Mouse (Mus musculus) testis, adult 2 months (tissue): Measurements from ENCODE around the gene Pms2. TPM values are rescaled to one million over a fixed set of nuclear protein-coding genes. Genes with fewer than 3 reads are reported as not detected.

Experiments used
- H3K27ac ChIP-seq: fragments of 200-500 bp; 2 replicates; pipeline ENCODE4 v1.5.1; 2012; ENCODE audit warnings: low read depth, low read length; ENCODE audit not compliant: control insufficient read depth, insufficient read depth
- H3K27me3 ChIP-seq: fragments of 200-500 bp; 2 replicates; pipeline ENCODE4 v1.6.1; 2012; ENCODE audit warnings: mild to moderate bottlenecking, low read length, moderate library complexity; ENCODE audit not compliant: control insufficient read depth, insufficient read depth
- H3K36me3 ChIP-seq: fragments of 200-500 bp; 2 replicates; pipeline ENCODE4 v1.6.1; 2012; ENCODE audit warnings: mild to moderate bottlenecking, low read length; ENCODE audit not compliant: control insufficient read depth, insufficient read depth
- H3K4me1 ChIP-seq: fragments of 200-500 bp; 2 replicates; pipeline ENCODE4 v1.6.1; 2012; ENCODE audit warnings: low read length; ENCODE audit not compliant: control insufficient read depth, insufficient read depth
- H3K4me3 ChIP-seq: fragments of 200-500 bp; 2 replicates; pipeline ENCODE4 v1.5.1; 2012; ENCODE audit warnings: low read depth, mild to moderate bottlenecking, low read length, moderate library complexity, mixed read lengths; ENCODE audit not compliant: control insufficient read depth
- CTCF ChIP-seq: fragments of 200-500 bp; IDR thresholded peaks from 2 replicates; pipeline ENCODE4 v1.5.1; 2012; ENCODE audit warnings: low read depth, mild to moderate bottlenecking, inconsistent platforms, low read length, moderate library complexity; ENCODE audit not compliant: control insufficient read depth, insufficient read depth, insufficient replicate concordance
- POLR2A ChIP-seq: fragments of 200-500 bp; IDR thresholded peaks from 2 replicates; pipeline ENCODE4 v1.6.1; 2012; ENCODE audit warnings: low read depth, mild to moderate bottlenecking, inconsistent platforms, low read length, moderate library complexity; ENCODE audit not compliant: control insufficient read depth
- polyA plus RNA-seq: library from polyadenylated mRNA; depleted of rRNA; stranded (reverse); fragments of >200 nt; gene quantifications from 2 replicates; pipeline ENCODE4 v1.2.3, GENCODE M21; 2012

Pms2 gene
- polyA plus RNA-seq, 1 experiment, result 3.4 TPM

DNA sequence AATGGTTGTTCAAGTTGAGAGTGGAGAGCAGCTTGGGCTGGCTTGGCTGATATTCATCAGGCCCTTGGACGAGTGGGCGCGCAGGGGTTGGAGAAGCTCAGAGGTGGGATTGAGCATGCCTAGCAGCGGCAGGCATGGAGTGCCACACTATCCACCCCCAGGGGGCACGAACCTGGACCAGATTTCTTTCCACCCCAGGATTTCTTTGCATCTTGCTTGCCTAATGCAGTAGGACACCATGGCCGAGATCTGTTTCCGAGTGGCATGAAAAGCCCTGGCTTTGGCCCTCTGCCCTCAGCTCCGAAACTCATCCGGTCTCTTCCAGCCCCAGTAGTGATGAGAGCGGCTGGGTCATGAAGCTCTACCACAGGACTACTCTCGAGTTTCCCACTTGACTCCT, 23.6 kb downstream of the Pms2 start:
- peak overlapping the region; percentile 84 for H3K4me3 ChIP-seq
- 0 out of 2 replicates have a peak, but pooled peaks cover 6% of the 10 kb centered on the region for H3K4me1 ChIP-seq
- no peaks in the 10 kb centered on the region for H3K36me3 ChIP-seq
- H3K27me3 ChIP-seq, result no peaks in the 10 kb centered on the region
- TF ChIP-seq POLR2A (no peak), CTCF (no peak)
- H3K27ac ChIP-seq, result no peak overlapping the region

DNA sequence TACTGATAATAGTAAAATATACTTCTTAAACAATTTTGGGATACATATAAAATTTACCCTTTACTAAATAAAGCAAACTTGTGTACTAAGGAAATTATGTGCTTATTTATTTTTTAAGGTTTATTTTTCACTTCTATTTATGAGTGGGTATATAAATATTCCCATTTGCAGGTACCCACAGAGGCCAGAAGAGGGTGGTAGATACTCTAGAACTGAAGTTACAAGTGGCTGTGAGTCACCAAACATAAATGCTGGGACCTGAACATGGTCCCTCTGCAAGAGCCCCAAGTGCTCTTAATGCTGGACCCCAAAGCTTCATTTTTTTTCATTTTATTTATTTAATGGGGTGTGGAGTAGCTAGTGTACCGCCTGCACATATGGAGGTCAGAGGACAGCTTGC, 24.1 kb downstream of the Pms2 start:
- H3K4me1 ChIP-seq, result 0 out of 2 replicates have a peak, but pooled peaks cover 6% of the 10 kb centered on the region
- TF ChIP-seq CTCF (no peak), POLR2A (no peak)
- H3K4me3 ChIP-seq, result peak overlapping the region; percentile 31; the same call in 1 of the 2 replicates
- H3K27ac ChIP-seq, result no peak overlapping the region
- H3K36me3 ChIP-seq, result no peaks in the 10 kb centered on the region
- H3K27me3 ChIP-seq, result no peaks in the 10 kb centered on the region

DNA sequence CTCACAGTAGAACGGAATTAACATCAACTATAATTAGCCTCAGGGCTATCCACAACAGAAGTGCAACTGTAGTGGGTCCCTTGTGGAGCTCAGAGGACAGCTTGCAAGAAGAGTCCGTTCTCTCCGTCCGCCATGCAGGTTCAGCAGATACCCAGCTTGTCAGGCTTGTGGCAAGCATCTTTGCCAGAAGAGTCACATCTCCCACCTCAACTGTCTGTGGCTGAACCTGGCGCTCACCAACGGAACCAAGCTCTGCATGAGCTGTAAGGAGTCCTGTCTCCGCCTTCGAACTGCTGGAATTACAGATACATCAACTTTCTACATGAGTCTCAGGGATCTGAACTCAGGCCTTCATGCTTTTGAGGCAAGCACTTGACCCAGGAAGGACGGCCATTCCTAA, 26.4 kb downstream of the Pms2 start:
- TF ChIP-seq CTCF (no peak), POLR2A (no peak)
- 0 out of 2 replicates have a peak, but pooled peaks cover 6% of the 10 kb centered on the region for H3K4me1 ChIP-seq
- no peaks in the 10 kb centered on the region for H3K36me3 ChIP-seq
- H3K27me3 ChIP-seq, result no peaks in the 10 kb centered on the region
- H3K27ac ChIP-seq, result no peak overlapping the region
- no peak overlapping the region for H3K4me3 ChIP-seq

DNA sequence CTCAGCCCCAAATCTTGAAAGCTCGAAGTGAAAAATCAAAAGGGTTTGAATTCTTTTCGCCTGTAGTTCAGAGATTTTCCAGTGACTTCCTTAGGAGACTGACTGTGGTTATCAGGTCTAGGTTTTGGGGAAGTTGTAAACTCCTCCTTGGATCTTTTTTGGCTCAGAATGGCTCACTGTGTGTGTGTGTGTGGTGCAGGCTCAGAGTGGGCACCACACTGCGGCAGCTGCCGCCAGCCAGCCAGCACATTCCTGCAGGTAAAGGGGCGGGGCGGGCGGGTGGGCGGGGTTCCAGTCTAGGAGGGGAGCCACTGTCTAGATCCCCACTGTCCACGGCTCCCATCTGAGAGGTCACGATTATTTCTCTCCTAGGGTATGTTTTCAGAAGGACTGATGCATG, 31.8 kb downstream of the Pms2 start:
- no peaks in the 10 kb centered on the region for H3K27me3 ChIP-seq
- TF ChIP-seq POLR2A (no peak), CTCF (no peak)
- no peak overlapping the region for H3K27ac ChIP-seq
- H3K36me3 ChIP-seq, result no peaks in the 10 kb centered on the region
- no peaks in the 10 kb centered on the region for H3K4me1 ChIP-seq
- H3K4me3 ChIP-seq, result no peak overlapping the region

DNA sequence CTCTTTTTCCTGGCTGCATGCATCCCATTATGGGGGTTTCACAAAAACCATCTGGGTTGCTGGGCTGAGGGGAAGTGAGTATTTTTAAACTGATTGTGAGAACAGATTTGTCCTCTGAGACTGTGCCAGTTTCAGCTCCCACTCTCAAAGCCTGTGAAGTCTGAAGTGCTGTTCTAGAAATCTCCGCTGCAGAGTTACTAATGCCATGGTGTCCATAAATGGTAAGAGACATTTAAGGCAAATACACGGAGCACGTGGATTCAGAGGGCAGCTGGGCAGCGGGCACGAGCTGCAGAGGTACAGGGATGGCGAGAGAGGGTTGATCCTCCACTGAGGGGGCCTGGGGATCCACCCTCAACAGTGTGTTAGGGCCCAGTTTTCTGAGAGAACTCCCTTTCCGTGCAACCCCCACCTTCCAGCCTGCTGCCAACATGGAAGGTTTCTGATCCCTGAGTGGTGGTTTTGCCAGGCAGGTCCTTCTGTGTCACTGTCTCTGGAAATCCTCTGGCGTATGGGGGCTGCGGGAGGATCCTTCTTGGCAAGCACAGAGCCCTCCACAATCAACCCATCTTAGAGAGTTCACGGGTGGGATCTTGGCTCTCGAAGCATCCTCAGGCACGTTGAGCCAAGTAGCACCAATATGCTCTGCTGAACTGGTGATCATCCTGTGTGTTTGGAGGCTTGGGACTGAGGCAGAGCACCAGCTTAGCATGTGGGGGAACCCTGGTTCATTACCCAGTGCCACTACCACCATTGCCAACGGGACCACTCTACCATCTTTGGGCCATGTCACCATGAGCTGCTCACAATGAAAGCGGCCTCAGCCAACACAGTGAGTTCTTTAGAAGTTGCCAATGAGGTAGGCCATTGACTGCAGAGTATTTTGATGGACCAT, 33.7 kb downstream of the Pms2 start:
- H3K4me1 ChIP-seq, result no peaks in the 10 kb centered on the region
- H3K36me3 ChIP-seq, result no peaks in the 10 kb centered on the region
- no peak overlapping the region for H3K4me3 ChIP-seq
- no peak for TF ChIP-seq POLR2A
- TF ChIP-seq CTCF, result no peak
- H3K27me3 ChIP-seq, result no peaks in the 10 kb centered on the region
- H3K27ac ChIP-seq, result no peak overlapping the region

DNA sequence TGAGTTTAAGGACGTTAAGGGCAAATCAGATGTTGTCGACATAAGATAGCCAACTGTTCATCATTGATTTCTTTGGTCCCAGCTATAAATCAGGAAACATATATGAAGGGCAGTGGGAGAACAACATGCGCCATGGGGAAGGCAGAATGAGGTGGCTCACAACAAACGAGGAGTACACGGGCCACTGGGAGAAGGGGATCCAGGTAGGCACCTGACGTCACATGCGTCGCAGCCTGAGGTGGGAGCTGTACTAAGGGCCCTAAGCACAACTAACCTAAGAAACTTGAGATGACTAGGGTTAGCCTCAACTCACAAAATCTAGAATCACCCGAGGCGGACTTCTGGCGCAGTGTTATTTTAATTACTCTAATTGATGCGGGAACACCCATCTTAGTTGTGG, 38.6 kb downstream of the Pms2 start:
- Histone ChIP-seq H3K27ac (no peak overlapping the region), H3K4me1 (no peaks in the 10 kb centered on the region)
- no peak for TF ChIP-seq POLR2A
- no peak for TF ChIP-seq CTCF

DNA sequence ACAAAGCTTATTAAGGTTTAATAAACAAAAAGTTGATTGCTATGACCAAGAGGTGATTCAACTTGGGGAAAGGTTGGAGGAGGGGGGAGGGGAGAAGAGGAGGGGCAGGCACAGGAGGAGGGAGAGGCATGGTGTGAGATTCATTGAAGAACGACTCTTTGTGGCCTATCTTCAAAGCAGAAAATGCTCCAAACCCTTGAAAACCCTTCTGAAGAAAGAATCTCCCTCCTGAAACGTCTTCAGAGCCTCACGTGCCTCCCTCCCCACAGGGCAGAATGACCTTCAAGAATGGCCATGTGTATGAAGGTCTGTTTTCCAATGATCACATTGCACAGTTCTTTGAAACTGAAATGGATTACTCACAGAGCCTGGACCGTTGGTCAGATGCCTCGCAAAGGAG, 40.3 kb downstream of the Pms2 start:
- H3K4me3 ChIP-seq, result no peak overlapping the region
- H3K27ac ChIP-seq, result no peak overlapping the region
- H3K36me3 ChIP-seq, result no peaks in the 10 kb centered on the region
- no peaks in the 10 kb centered on the region for H3K27me3 ChIP-seq
- H3K4me1 ChIP-seq, result no peaks in the 10 kb centered on the region
- TF ChIP-seq POLR2A (no peak), CTCF (no peak)

More for the DNA sequence above, 38.6 kb downstream of the Pms2 start:
- Histone ChIP-seq H3K27me3 (no peaks in the 10 kb centered on the region), H3K4me3 (no peak overlapping the region), H3K36me3 (no peaks in the 10 kb centered on the region)
